Mouse (Mus musculus) ES-E14 (cell line): ENCODE data around the gene F8a.
"Not testable (repeated sequence)": the region's sequence is repeated elsewhere in the genome, so short reads cannot be mapped to it uniquely, and the experiment has no call there.

Experiments
- CHD2 ChIP-seq: IDR thresholded peaks from 2 replicates; pipeline ENCODE4 v1.6.1; 2014; ENCODE audit warnings: mild to moderate bottlenecking, low read depth, low read length, inconsistent platforms
- HCFC1 ChIP-seq: IDR thresholded peaks from 2 replicates; pipeline ENCODE4 v1.6.1; 2012; ENCODE audit warnings: low read length, inconsistent platforms, borderline replicate concordance; ENCODE audit not compliant: insufficient read depth
- MAFK ChIP-seq: IDR thresholded peaks from 2 replicates; pipeline ENCODE4 v1.6.1; 2014; ENCODE audit warnings: mild to moderate bottlenecking, low read depth, low read length, inconsistent platforms; ENCODE audit not compliant: insufficient read depth
- ZC3H11A ChIP-seq: IDR thresholded peaks from 2 replicates; pipeline ENCODE4 v1.6.1; 2012; ENCODE audit warnings: low read depth, mild to moderate bottlenecking, inconsistent platforms, low read length, borderline replicate concordance
- ZNF384 ChIP-seq: IDR thresholded peaks from 2 replicates; pipeline ENCODE4 v1.6.1; 2012; ENCODE audit warnings: low read depth, low read length, inconsistent platforms

DNA sequence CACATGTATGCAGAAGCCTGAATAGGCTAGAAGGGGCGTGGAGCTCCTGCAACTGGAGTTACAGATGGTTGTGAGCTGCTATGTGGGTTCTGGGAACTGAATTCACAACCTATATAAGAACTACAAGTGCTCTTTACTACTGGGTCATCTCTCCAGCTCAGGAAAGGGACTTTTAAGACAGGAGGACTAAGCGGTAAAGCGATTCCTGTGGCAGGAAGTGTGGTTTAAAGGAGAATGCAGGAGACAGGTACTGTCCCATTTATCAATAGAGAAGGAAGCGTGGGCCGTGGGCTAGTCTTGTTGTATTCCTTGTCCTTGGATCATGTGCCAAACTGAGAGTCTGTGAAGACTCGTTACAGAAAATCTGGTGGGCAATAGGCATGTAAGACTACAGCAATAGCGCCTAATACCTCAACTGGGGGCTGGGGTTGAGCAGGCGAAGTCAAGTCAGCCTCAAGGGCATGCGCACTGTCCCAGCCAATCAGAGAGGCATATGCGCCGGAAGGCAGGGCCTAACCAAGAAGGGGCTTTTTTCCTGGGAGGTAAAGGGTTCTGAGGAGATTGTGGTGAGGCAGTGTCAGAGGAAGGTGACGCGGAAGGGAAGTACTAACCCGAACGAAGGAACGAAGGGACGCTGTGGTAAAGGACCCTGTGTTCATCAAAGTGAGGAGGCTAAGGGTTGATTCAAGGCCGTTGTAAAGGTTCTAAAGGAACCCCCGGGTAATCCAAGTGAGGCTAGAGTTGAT, 14.1 kb upstream of the F8a start, which contains the start of gene Xlr4b:
- not testable (repeated sequence) for TF ChIP-seq HCFC1, MAFK, CHD2, ZC3H11A, ZNF384
